Mouse (Mus musculus) embryo, embryonic 10 days (tissue): Measurements from ENCODE around the gene 1700003F12Rik.

Experiments used
- DNase-seq: peaks from one replicate; pipeline ENCODE4 v3.0.0-alpha.2; 2015; ENCODE audit warnings: low spot score

The 1700003F12Rik gene

GRCm38 (mm10) chr2:154546711-154547110 lies at the start of gene 1700003F12Rik:
TSS of gene 1700003F12Rik (plus strand) at chr2:154547085.
- DNase-seq: no peak

DNA sequence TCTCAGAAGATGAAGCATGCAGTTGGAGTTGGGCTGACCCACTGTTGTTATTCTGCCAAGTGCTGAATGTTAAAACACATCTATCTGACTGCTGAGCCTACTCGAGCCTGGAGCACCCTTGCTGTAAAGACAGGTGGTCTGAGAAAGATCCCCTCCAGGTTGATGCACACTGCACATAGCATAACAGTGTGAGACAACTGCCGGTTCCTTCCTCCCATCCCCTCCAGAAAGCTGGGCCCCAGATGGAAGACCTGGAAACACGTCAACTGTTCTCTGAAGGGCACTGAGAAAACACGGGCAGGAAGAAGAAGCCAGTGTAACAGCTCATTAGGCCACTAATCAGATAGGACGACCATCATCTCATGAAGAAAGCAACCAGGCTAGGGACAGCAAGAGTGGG lies 48.3 kb upstream of the 1700003F12Rik start:
- no peak for DNase-seq

- DNase-seq: no peak
Measured at GRCm38 (mm10) chr2:154499717-154500247, 47.1 kb upstream of the 1700003F12Rik start.

DNA sequence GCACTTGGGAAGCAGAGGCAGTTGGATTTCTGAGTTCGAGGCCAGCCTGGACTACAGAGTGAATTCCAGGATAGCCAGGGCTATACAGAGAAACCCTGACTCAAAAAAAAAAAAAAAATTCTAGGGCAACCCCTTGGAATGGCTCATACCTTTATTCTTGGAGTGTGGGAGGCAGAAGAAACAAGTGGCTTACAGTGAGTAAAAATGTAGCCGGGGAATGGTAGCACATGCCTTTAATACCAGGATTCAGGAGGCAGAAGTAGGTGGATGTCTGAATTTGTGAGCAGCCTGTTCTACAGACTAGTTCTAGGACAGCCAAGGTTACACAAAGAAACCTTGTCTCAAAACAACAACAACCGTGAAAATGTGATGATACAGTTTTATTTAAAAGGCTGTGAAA lies 46.1 kb upstream of the 1700003F12Rik start:
- no peak for DNase-seq

DNA sequence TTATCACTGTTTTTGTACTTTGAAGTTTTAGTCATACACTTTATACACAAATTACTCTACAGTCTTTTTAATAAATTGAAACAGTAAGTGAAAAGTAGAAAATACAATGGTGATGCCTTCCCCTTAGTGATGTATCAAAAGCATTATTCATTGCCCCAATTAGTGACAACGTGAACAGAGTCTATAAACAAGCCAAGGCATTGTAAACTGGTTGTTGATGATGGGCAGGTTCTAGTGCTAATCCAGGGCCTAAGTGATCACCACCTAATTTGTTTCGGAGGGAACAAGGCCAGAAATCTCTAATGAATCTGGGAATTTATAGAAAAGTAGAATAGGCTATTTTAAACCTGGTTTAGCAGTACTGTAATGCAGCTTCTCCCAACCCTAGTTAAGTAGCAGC lies 39.8 kb upstream of the 1700003F12Rik start:
- no peak for DNase-seq

DNA sequence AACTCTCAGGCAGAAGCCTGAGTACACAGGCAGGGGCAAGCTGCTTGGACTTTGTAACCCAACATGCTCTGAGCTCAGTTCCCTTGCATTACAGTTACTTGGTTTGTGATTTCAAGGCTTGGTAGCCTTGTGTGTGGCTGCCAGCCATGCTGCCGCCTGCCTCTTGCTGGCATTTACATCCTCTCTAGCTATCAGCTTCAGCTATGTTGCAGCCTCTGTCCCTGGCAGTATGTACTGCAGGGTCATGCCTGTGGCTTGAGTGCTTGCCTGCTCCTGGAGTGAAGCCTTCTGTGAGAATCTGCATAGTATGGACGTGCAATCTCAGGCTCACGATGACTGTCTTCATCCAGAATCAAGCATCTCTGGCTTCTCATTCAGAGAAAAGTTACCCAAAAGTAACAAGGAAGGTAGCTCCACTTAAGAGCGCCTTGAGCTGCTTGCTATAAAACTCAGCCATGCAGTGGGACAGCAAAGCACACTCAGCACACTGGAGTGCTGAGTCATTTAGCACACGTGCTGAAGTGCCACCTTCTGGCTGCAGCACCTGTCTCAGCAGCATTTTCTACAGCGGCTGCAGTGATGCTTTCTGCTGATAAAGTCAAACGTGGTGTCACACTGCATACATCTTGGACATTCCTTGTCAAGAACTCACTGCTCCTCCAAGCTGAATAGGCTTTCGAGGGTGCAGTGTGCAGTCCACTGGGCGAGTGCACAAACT lies 39.2 kb upstream of the 1700003F12Rik start:
- peak; percentile 9 for DNase-seq

- no peak for DNase-seq
Measured at GRCm38 (mm10) chr2:154508450-154508849, 38.4 kb upstream of the 1700003F12Rik start.

DNA sequence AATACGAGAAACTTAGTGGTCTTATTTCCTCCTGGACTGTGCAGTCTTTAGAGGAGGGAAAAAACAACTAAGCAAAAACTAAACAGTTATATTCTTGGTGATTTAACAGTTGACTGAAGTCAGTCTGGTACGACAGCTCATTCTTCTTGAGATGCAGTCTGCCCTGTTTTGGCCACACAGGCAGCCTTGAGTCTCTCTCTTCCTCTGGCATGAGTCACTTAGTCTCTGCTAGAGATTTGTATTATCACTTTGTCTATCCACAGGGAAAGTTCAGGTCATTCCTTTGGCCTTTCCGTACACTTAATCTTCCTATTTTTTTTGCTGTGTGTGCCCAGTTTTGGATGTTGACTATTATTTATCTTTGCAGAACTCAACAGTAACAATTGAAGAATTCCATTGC lies 36.7 kb upstream of the 1700003F12Rik start:
- no peak for DNase-seq

DNA sequence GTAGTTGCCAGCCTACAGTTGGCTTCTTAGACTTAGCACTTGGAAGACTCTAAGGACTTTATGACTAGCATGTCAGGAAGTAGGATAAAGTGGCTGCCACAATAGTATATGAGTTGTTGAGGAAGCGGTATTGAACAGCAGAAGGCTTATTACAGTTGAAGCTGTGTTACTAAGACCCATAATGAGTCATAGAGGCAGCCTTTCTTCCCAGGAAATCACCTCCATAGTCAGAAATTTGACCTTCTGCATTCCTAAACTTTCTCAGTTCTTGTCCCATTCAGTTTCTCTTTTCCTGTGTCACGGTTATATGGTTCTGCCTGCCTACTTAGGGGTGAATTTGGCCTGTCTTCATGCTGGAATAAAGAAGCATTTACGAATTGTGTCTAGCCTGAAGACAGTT lies 29.9 kb upstream of the 1700003F12Rik start:
- no peak for DNase-seq

GRCm38 (mm10) chr2:154517424-154517823 lies 29.5 kb upstream of the 1700003F12Rik start:
- no peak for DNase-seq

DNA sequence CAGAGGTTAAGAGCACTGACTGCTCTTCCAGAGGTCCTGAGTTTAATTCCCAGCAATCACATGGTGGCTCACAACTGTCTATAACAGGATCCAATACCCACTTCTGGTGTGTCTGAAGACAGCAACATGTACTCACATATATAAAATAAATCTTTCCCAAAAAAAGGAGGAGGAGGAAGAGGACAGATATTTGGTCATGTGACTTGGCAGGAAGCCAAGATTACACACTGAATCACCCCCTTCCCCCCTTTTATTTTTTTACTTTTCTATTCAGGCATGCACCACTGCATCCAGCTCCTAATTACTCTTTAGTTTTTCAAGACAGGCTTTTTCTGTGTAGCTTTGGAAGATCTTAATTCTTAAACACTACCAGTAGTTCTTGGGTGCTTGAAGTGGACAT lies 25.4 kb upstream of the 1700003F12Rik start:
- DNase-seq: no peak

DNA sequence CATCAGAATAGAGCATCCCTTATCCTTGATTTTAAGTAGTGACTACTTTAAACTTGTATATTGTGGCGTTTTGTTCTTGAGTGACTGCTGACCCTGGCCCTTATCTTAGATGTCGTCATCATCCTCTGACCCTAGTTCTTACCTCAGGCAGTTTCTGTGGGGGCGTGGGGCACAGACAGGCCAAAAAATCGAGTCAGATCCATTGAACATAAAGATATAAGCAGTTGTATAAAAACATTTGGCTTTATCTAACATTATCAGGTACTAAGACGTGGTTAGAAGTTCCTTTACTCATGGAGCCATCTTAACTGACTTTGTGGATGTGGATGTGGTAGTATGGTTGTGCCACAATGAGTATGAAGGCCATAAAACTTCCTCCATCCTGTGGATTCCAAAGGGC lies 24.6 kb upstream of the 1700003F12Rik start:
- no peak for DNase-seq

GRCm38 (mm10) chr2:154525285-154525684 lies 21.6 kb upstream of the 1700003F12Rik start:
- DNase-seq: no peak

- no peak for DNase-seq
Measured at GRCm38 (mm10) chr2:154526531-154526930, 20.4 kb upstream of the 1700003F12Rik start.

DNA sequence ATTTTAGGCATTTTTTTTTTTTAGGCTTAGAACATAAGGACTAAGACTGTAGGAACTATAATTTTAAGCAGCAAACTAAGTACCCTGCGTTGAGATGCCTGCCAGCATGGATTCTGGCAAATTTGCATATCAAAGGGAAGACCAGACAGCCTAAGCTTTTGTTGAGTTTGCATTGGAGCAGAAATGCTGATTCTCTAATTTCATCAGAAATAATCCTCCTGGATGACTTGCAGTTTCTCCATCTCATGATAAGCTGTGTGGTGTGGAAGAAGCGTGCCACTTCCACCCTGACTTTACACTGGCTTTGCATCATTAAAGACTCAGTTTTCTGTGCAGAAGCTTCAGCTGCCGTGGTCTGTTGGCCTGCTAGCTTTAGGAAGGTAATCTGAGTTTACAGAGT lies 14.0 kb upstream of the 1700003F12Rik start:
- no peak for DNase-seq

DNA sequence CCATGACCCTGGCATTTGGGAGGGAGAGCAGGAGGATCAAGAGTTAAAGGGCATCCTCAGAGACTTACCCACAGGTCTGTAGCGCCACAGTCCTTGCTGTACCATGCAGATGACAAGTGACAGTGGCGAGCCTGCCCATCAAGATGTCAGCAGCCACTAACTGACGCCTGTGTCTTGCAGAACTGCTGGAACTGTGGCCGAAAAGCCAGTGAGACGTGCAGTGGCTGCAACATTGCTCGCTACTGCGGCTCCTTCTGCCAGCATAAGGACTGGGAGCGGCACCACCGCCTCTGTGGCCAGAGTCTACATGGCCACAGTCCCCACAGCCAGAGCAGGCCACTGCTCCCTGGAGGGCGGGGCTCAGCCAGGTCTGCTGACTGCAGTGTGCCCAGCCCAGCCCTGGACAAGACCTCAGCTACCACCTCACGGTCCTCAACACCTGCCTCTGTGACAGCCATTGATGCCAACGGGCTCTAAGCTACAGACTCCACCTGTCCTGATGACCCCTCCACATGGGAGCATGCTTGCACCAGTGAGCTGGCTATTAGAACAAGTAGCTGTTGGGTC lies 12.1 kb upstream of the 1700003F12Rik start:
- DNase-seq: no peak

DNA sequence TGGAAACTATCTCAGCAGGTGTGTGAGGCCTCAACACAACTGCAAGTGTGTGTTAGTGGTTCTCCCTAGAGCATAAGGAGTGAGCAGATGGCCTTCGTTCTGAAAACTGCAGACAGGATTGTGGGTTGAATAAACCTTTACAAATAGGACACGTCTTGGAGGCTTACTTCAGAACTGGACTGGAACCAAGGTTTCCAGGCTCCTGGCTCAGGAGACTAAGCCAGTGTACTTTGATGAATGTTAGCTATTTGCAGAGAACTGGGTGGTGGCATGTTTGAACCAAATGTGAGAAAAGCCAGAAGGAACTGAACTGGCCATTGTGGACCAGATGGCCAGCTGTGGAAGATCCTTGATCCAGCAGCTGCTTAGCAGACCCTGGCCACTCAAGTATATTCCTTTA lies 8.6 kb upstream of the 1700003F12Rik start:
- no peak for DNase-seq

GRCm38 (mm10) chr2:154538710-154539109 lies 8.2 kb upstream of the 1700003F12Rik start:
- DNase-seq: no peak

DNA sequence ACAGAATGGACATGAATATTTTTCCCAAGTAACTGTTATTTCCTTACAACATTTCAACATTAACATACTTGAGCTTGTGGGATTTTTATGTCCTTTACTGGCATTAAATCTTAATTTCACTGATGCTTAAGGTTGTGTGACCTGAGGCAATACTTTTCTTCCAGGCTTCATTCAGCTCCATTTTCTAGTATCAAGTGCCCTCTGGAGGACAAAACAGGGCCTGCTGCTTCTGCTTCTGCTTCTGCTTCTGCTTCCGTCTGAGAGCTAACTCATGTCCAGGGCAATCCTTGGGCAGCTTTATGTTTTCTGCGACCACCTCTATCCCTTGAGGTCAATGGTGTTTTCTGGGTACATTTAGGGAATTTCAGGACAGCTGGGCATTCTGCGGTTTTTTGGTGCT lies 7.2 kb upstream of the 1700003F12Rik start:
- peak; percentile 33 for DNase-seq

GRCm38 (mm10) chr2:154541630-154542029 lies 5.3 kb upstream of the 1700003F12Rik start:
- no peak for DNase-seq

GRCm38 (mm10) chr2:154543567-154544347 lies 3.1 kb upstream of the 1700003F12Rik start:
- no peak for DNase-seq

DNA sequence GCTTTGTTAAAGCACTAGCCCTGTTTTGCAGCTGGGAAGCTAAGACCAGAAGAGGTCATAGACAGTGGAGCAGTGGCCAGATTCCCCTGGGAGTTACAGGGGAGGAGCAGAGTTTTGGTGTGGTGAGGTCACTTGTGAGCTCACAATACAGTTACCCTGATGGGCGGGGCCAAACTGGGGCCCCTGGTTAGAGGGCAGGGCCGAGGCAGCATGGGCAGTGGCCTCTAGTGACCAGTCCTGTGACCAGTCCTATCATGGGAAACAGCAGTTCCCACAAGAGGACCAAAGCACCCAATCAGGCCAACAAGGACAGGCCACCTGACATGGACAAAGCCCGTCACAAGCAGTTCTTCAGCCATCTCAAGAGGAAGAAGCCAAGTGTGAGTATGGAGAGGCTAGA lies 1.8 kb downstream of the 1700003F12Rik start:
- peak; percentile 40 for DNase-seq
